Comparison of ENCODE assay signal across 9 mouse cellular contexts in genomic region chr1:36770998-36771397, GRCm38 (mm10). TPM values are rescaled to one million over a fixed set of nuclear protein-coding genes. Genes with fewer than 3 reads are reported as not detected.
DNase-seq lines count a peak whose midpoint lies in the region; ATAC-seq lines count a peak whose summit lies in the region.
"Had no signal": no experiment of that assay in that cellular context is flagged by ENCODE, and none has a peak within 500 bp of the region (broad histone marks: within the 10 kb centered on the region; RNA-seq: fewer than 3 reads in every experiment).

No protein-coding gene starts in this region.

- peak; percentile 56 to 63 for DNase-seq in cerebellum, postnatal 10 days
- DNase-seq in cerebellum, adult 11-12 months = no peak
- peak; percentile 93 for DNase-seq in ES-CJ7 (ENCODE audit: low read depth, low spot score)
- DNase-seq in forelimb bud, embryonic 11.5 days (ENCODE audit: low read depth, low spot score) = peak; percentile 36
- DNase-seq in frontal cortex, adult 2 months (ENCODE audit: extremely low spot score in 1 of 2, low spot score in 1 of 2) = no peak
- DNase-seq in spleen, adult 12 weeks (ENCODE audit: low spot score) = no peak
- DNase-seq in layer of hippocampus, postnatal 14 days (ENCODE audit: low spot score in 2 of 2) = no peak

- H3K9ac ChIP-seq in midbrain, embryonic 12.5 days (replicated peaks) = no peak overlapping the region

- no peaks in the 10 kb centered on the region for H3K4me1 ChIP-seq in midbrain, embryonic 12.5 days

- 12% methylated on average over 27 of the region's 27 CpGs for WGBS in midbrain, embryonic 12.5 days

- peak overlapping the region; percentile 41 for H3K4me2 ChIP-seq in midbrain, embryonic 12.5 days (replicated peaks)

- no peaks in the 10 kb centered on the region for H3K9me3 ChIP-seq in midbrain, embryonic 12.5 days

- H3K4me3 ChIP-seq in midbrain, embryonic 12.5 days = peak overlapping the region; percentile 30
- H3K4me3 ChIP-seq: myocyte had no signal

- no peaks in the 10 kb centered on the region for H3K36me3 ChIP-seq in midbrain, embryonic 12.5 days

- H3K27ac ChIP-seq in midbrain, embryonic 12.5 days (replicated peaks) = no peak overlapping the region

- ATAC-seq in midbrain, embryonic 12.5 days (ENCODE audit: low FRiP score, low read depth) = no peak

- peaks cover 17% of the 10 kb centered on the region for H3K27me3 ChIP-seq in midbrain, embryonic 12.5 days

RNA-seq across cellular contexts. Expression of gene Zap70, which starts 9.4 kb away (rescaled TPM):
- 0.24 and 0.26 TPM in 2 replicates for polyA plus RNA-seq in midbrain, embryonic 12.5 days (2016; fragmentation: Nextera tagmentation; extraction: Ambion mirVana)
- polyA plus RNA-seq in frontal cortex, adult 2 months (2012; rRNA removed) = 2.5 and 3.7 TPM in 2 replicates
- 1 to 10 TPM; 4.7 TPM for total RNA-seq in layer of hippocampus, postnatal 14 days (2021)

RNA-seq across cellular contexts. Expression of gene Actr1b, which starts 56.8 kb away (rescaled TPM):
- 109 and 118 TPM in 2 replicates for polyA plus RNA-seq in midbrain, embryonic 12.5 days (2016; fragmentation: Nextera tagmentation; extraction: Ambion mirVana)
- polyA plus RNA-seq in frontal cortex, adult 2 months (2012; rRNA removed) = 362 and 413 TPM in 2 replicates
- total RNA-seq in layer of hippocampus, postnatal 14 days (2021) = 100 to 1,000 TPM; 215 to 223 TPM

Comparison
In these comparisons a context has a peak if more than half of its experiments do, and no peak if none do; other contexts are left out.
1. DNase-seq: peak in cerebellum, postnatal 10 days (2 of 2), ES-CJ7 (single experiment) and forelimb bud, embryonic 11.5 days (single experiment); none in cerebellum, adult 11-12 months (single experiment), frontal cortex, adult 2 months (0 of 2), spleen, adult 12 weeks (single experiment) and layer of hippocampus, postnatal 14 days (0 of 2).